Mouse (Mus musculus): ENCODE measurements around the gene Cd24a.

- TF ChIP-seq CTCF (IDR thresholded peaks at IDR 0.05; ENCODE audit: low read depth, low read length) (no peak), POLR2A (IDR thresholded peaks at IDR 0.05; ENCODE audit: borderline replicate concordance, low read depth, low read length) (no peak)
Observed at GRCm38 (mm10) chr10:43584538-43584937, 6.5 kb downstream of the Cd24a start.

Measured in bone marrow macrophage, adult 2 months (primary cell).